Mouse (Mus musculus): Measurements from ENCODE around the gene Igsf9. TPM values are rescaled to one million over a fixed set of nuclear protein-coding genes. Genes with fewer than 3 reads are reported as not detected.

The Igsf9 gene
- total RNA-seq, 2 experiments from 2014 or later = 1.7 to 2.3 TPM

Other genes with a start within 250 kb of the Igsf9 start
- gene Atp1a4, start 223.4 kb upstream of the Igsf9 start, total RNA-seq (2021) = under 1 TPM; 0.17 to 0.18 TPM
- gene Igsf8, start 220.1 kb upstream of the Igsf9 start, total RNA-seq (2021) = 10 to 100 TPM; 24.8 to 26.9 TPM
- 100 to 1,000 TPM; 454 to 465 TPM for gene Atp1a2, start 183.7 kb upstream of the Igsf9 start, total RNA-seq (2021)
- not detected for gene Kcnj9, start 152.5 kb upstream of the Igsf9 start, total RNA-seq (2021)
- 1 to 10 TPM; 2.2 to 2.3 TPM for gene Kcnj10, start 140.6 kb upstream of the Igsf9 start, total RNA-seq (2021)
- gene Pigm, start 105.2 kb upstream of the Igsf9 start, total RNA-seq (2021) = 1 to 10 TPM; 7.7 to 9.7 TPM
- under 1 TPM; 0.47 to 0.56 TPM for gene Slamf9, start 6.4 kb upstream of the Igsf9 start, total RNA-seq (2021)
- gene Tagln2, start 18.3 kb downstream of the Igsf9 start, total RNA-seq (2021) = 100 to 1,000 TPM; 146 to 158 TPM
- gene Cfap45, start 39.0 kb downstream of the Igsf9 start, total RNA-seq (2021) = 1 to 10 TPM; 1.3 to 1.8 TPM
- gene Vsig8, start 74.2 kb downstream of the Igsf9 start, total RNA-seq (2021) = not detected
- gene Slamf8, start 108.8 kb downstream of the Igsf9 start, total RNA-seq (2021) = under 1 TPM in 1 of 2 experiments, not detected in 1; 0.17 TPM
- gene Fcrl6, start 120.8 kb downstream of the Igsf9 start, total RNA-seq (2021) = not detected
- gene Dusp23, start 151.2 kb downstream of the Igsf9 start, total RNA-seq (2021) = 10 to 100 TPM; 20.3 to 23.0 TPM
- under 1 TPM; 0.21 to 0.29 TPM for gene Crp, start 216.3 kb downstream of the Igsf9 start, total RNA-seq (2021)

Measured in gastrocnemius, postnatal 4 days (tissue).